In genomic region chr19:53105374-53106090, GRCm38 (mm10) we compare ENCODE assay signal across 9 mouse cellular contexts. TPM values are rescaled to one million over a fixed set of nuclear protein-coding genes. Genes with fewer than 3 reads are reported as not detected.
A peak's percentile ranks its signal among the peaks of the same experiment; 100 is the strongest.
DNase-seq lines count a peak whose midpoint lies in the region; ATAC-seq lines count a peak whose summit lies in the region.
"Had no signal": no experiment of that assay in that cellular context is flagged by ENCODE, and none has a peak within 500 bp of the region (broad histone marks: within the 10 kb centered on the region; RNA-seq: fewer than 3 reads in every experiment).

No protein-coding gene starts in this region.

- peak; percentile 86 for DNase-seq in embryo, embryonic 11 days
- DNase-seq in heart, postnatal 14 days, result peak; percentile 58 to 71
- DNase-seq in retina, embryonic 14.5 days (ENCODE audit: low spot score), result peak; percentile 69
- DNase-seq in layer of hippocampus, postnatal 36 days, result no peak
- no peak for DNase-seq in layer of hippocampus, adult 9-11 months

- no peaks in the 10 kb centered on the region for H3K36me3 ChIP-seq in hindbrain, embryonic 12.5 days
- no peaks in the 10 kb centered on the region for H3K36me3 ChIP-seq in hindbrain, embryonic 16.5 days (ENCODE audit: control insufficient read depth, insufficient read depth, low read length)
- H3K36me3 ChIP-seq in limb, embryonic 15.5 days, result no peaks in the 10 kb centered on the region

- H3K4me2 ChIP-seq in hindbrain, embryonic 12.5 days (replicated peaks), result peak overlapping the region; percentile 14; the same call in 1 of the 2 replicates
- no peak overlapping the region for H3K4me2 ChIP-seq in hindbrain, embryonic 16.5 days (ENCODE audit: low read length)
- H3K4me2 ChIP-seq in limb, embryonic 15.5 days, result 0 out of 2 replicates have a peak overlapping the region, but pooled peaks have one; percentile 19

- no peaks in the 10 kb centered on the region for H3K9me3 ChIP-seq in hindbrain, embryonic 12.5 days (replicated peaks)
- H3K9me3 ChIP-seq in hindbrain, embryonic 16.5 days (ENCODE audit: control insufficient read depth, low read length), result no peaks in the 10 kb centered on the region
- H3K9me3 ChIP-seq in limb, embryonic 15.5 days, result no peaks in the 10 kb centered on the region

- H3K27me3 ChIP-seq in hindbrain, embryonic 12.5 days, result no peaks in the 10 kb centered on the region
- no peaks in the 10 kb centered on the region for H3K27me3 ChIP-seq in hindbrain, embryonic 16.5 days (replicated peaks; ENCODE audit: control insufficient read depth, insufficient read depth, low read length)
- no peaks in the 10 kb centered on the region for H3K27me3 ChIP-seq in limb, embryonic 15.5 days
- H3K27me3 ChIP-seq: CH12.LX had no signal

- intact Hi-C loops in heart, postnatal 14 days (cut with DNase I), result loop anchor here (5.0 kb wide), 1 partner anchor 53 kb away; no protein-coding TSS in a partner anchor

- no peak for ATAC-seq in hindbrain, embryonic 12.5 days (ENCODE audit: low FRiP score)
- no peak for ATAC-seq in hindbrain, embryonic 16.5 days
- no peak for ATAC-seq in limb, embryonic 15.5 days (ENCODE audit: insufficient number of reproducible peaks, low FRiP score, low TSS enrichment, low read depth)

- H3K4me3 ChIP-seq in hindbrain, embryonic 12.5 days, result no peak overlapping the region
- no peak overlapping the region for H3K4me3 ChIP-seq in hindbrain, embryonic 16.5 days (ENCODE audit: low read length)
- no peak overlapping the region for H3K4me3 ChIP-seq in limb, embryonic 15.5 days

- H3K4me1 ChIP-seq in hindbrain, embryonic 12.5 days, result peaks cover 5% of the 10 kb centered on the region; the same call in 1 of the 2 replicates
- H3K4me1 ChIP-seq in hindbrain, embryonic 16.5 days (ENCODE audit: control insufficient read depth, insufficient read depth, low read depth, low read length), result no peaks in the 10 kb centered on the region
- H3K4me1 ChIP-seq in limb, embryonic 15.5 days, result peaks cover 6% of the 10 kb centered on the region; the same call in 1 of the 2 replicates

- no peak overlapping the region for H3K9ac ChIP-seq in hindbrain, embryonic 12.5 days
- H3K9ac ChIP-seq in hindbrain, embryonic 16.5 days (ENCODE audit: low read depth, low read length), result no peak overlapping the region
- no peak overlapping the region for H3K9ac ChIP-seq in limb, embryonic 15.5 days

- no peak overlapping the region for H3K27ac ChIP-seq in hindbrain, embryonic 12.5 days
- no peak overlapping the region for H3K27ac ChIP-seq in hindbrain, embryonic 16.5 days (ENCODE audit: low read depth, low read length)
- no peak overlapping the region for H3K27ac ChIP-seq in limb, embryonic 15.5 days

- 51% methylated on average over 26 of the region's 26 CpGs for WGBS in hindbrain, embryonic 12.5 days
- 51% methylated on average over 26 of the region's 26 CpGs for WGBS in hindbrain, embryonic 16.5 days
- 48% methylated on average over 26 of the region's 26 CpGs for WGBS in limb, embryonic 15.5 days

RNA-seq across cellular contexts. Expression of gene Add3, which starts 34.7 kb away (rescaled TPM):
- polyA plus RNA-seq in hindbrain, embryonic 12.5 days (2016; fragmentation: Nextera tagmentation; extraction: Ambion mirVana), result 55.5 and 56.0 TPM in 2 replicates
- polyA plus RNA-seq in hindbrain, embryonic 16.5 days (2015; fragmentation: Nextera tagmentation; extraction: Ambion mirVana), result 48.5 and 51.6 TPM in 2 replicates
- total RNA-seq in heart, postnatal 14 days (2021), result 10 to 100 TPM; 63.4 to 65.2 TPM
- 97.1 and 98.7 TPM in 2 replicates for polyA plus RNA-seq in limb, embryonic 15.5 days (2015; fragmentation: Nextera tagmentation; extraction: Ambion mirVana)
- total RNA-seq in layer of hippocampus, postnatal 36 days (2021), result 100 to 1,000 TPM; 124 TPM

Comparison
In these comparisons a context has a peak if more than half of its experiments do, and no peak if none do; other contexts are left out.
1. DNase-seq: peak in embryo, embryonic 11 days (single experiment), heart, postnatal 14 days (2 of 2) and retina, embryonic 14.5 days (single experiment); none in layer of hippocampus, postnatal 36 days (0 of 2) and layer of hippocampus, adult 9-11 months (single experiment).